Mouse (Mus musculus) embryonic fibroblast, embryonic 13.5 days (primary cell): ENCODE data around the gene Ddx19b.

Experiments used
- CTCF ChIP-seq: IDR thresholded peaks from 2 replicates; pipeline ENCODE4 v1.5.1; 2011; ENCODE audit warnings: mild to moderate bottlenecking, control low read depth, low read length, moderate library complexity, borderline replicate concordance; ENCODE audit not compliant: insufficient read depth
- POLR2A ChIP-seq: IDR thresholded peaks from 2 replicates; pipeline ENCODE4 v1.6.1; 2011; ENCODE audit warnings: low read depth, mild to moderate bottlenecking, control low read depth, low read length, moderate library complexity

- TF ChIP-seq CTCF (no peak), POLR2A (no peak)
Measured at GRCm38 (mm10) chr8:111079461-111079860, 47.9 kb upstream of the Ddx19b start.
